Mouse (Mus musculus): Measurements from ENCODE around the gene Tcf25.

The Tcf25 gene

GRCm38 (mm10) chr8:123373403-123374238 lies at the start of gene Tcf25:
Tcf25 (plus strand) TSS chr8:123373753.
- in situ Hi-C loops (cut with MboI, MseI) = no loop called here

GRCm38 (mm10) chr8:123328552-123328951 lies 45.0 kb upstream of the Tcf25 start:
- in situ Hi-C loops (cut with MboI, MseI) = no loop called here

GRCm38 (mm10) chr8:123329350-123329749 lies 44.2 kb upstream of the Tcf25 start:
- in situ Hi-C loops (cut with MboI, MseI) = no loop called here

GRCm38 (mm10) chr8:123329961-123330360 lies 43.6 kb upstream of the Tcf25 start:
- in situ Hi-C loops (cut with MboI, MseI) = no loop called here

GRCm38 (mm10) chr8:123330701-123331100 lies 42.9 kb upstream of the Tcf25 start:
- in situ Hi-C loops (cut with MboI, MseI) = no loop called here

GRCm38 (mm10) chr8:123331301-123331700 lies 42.3 kb upstream of the Tcf25 start:
- in situ Hi-C loops (cut with MboI, MseI) = no loop called here

- in situ Hi-C loops (cut with MboI, MseI) = no loop called here
These were observed 41.7 kb upstream of the Tcf25 start for GRCm38 (mm10) chr8:123331810-123332209.

- in situ Hi-C loops (cut with MboI, MseI) = no loop called here
These were observed 41.1 kb upstream of the Tcf25 start, which contains the start of gene Spire2 for GRCm38 (mm10) chr8:123332262-123333090. Spire2 (plus strand) TSS chr8:123332713.

GRCm38 (mm10) chr8:123333091-123333587 lies 40.4 kb upstream of the Tcf25 start:
- in situ Hi-C loops (cut with MboI, MseI) = no loop called here

GRCm38 (mm10) chr8:123333864-123334263 lies 39.7 kb upstream of the Tcf25 start:
- in situ Hi-C loops (cut with MboI, MseI) = no loop called here

- in situ Hi-C loops (cut with MboI, MseI) = no loop called here
These were observed 39.1 kb upstream of the Tcf25 start for GRCm38 (mm10) chr8:123334467-123334866.

- in situ Hi-C loops (cut with MboI, MseI) = no loop called here
These were observed 36.1 kb upstream of the Tcf25 start for GRCm38 (mm10) chr8:123337475-123337874.

GRCm38 (mm10) chr8:123340071-123340470 lies 33.5 kb upstream of the Tcf25 start:
- in situ Hi-C loops (cut with MboI, MseI) = no loop called here

GRCm38 (mm10) chr8:123341040-123342015 lies 32.2 kb upstream of the Tcf25 start:
- in situ Hi-C loops (cut with MboI, MseI) = no loop called here

- in situ Hi-C loops (cut with MboI, MseI) = no loop called here
These were observed 31.3 kb upstream of the Tcf25 start for GRCm38 (mm10) chr8:123342253-123342652.

- in situ Hi-C loops (cut with MboI, MseI) = no loop called here
These were observed 30.6 kb upstream of the Tcf25 start for GRCm38 (mm10) chr8:123342911-123343310.

GRCm38 (mm10) chr8:123343422-123343821 lies 30.1 kb upstream of the Tcf25 start:
- in situ Hi-C loops (cut with MboI, MseI) = no loop called here

- in situ Hi-C loops (cut with MboI, MseI) = loop anchor here (5.0 kb wide), 1 partner anchor 58 kb away; no protein-coding TSS in a partner anchor
These were observed 28.4 kb upstream of the Tcf25 start for GRCm38 (mm10) chr8:123345135-123345534.

GRCm38 (mm10) chr8:123345856-123346255 lies 27.7 kb upstream of the Tcf25 start:
- in situ Hi-C loops (cut with MboI, MseI) = loop anchor here (5.0 kb wide), 1 partner anchor 59 kb away; no protein-coding TSS in a partner anchor

- in situ Hi-C loops (cut with MboI, MseI) = loop anchor here (5.0 kb wide), 1 partner anchor 60 kb away; no protein-coding TSS in a partner anchor
These were observed 26.3 kb upstream of the Tcf25 start for GRCm38 (mm10) chr8:123347293-123347692.

Measured in T-helper 2 cell (primary cell).